Mouse (Mus musculus): ENCODE results near the gene Sipa1. TPM values are rescaled to one million over a fixed set of nuclear protein-coding genes. Genes with fewer than 3 reads are reported as not detected.

Gene Sipa1
- total RNA-seq, 4 experiments from 2014 or later = 14.9 to 23.5 (median 17.8) TPM

GRCm38 (mm10) chr19:5646731-5647330, 16.7 kb downstream of the Sipa1 start:
- no peak for DNase-seq (ENCODE audit: low spot score)

- DNase-seq (ENCODE audit: low spot score) = no peak
These were observed 18.2 kb downstream of the Sipa1 start for GRCm38 (mm10) chr19:5645280-5645679.

DNA sequence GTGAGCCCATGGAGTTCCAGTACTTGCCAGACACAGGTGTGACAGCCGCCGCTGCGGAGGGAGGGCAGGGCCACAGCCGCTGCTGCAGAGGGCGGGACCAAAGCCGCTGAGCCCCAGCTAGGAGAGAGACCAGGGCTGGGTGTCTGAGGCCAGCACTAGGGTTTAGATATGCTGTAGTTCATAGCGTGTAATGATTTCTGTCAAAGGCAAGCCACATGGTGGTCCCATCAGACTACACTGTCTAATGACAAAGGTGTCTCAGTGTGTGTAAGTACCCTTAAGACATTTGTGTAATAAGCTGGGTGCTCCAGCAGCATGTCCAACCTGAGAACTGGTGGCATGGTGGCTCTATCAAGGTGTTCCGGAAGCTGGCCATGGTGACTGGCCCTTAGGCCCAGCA, 21.9 kb downstream of the Sipa1 start:
- DNase-seq (ENCODE audit: low spot score) = no peak

- no peak for DNase-seq (ENCODE audit: low spot score)
These were observed 22.5 kb downstream of the Sipa1 start for GRCm38 (mm10) chr19:5641021-5641420.

- DNase-seq (ENCODE audit: low spot score) = no peak
These were observed 23.2 kb downstream of the Sipa1 start for GRCm38 (mm10) chr19:5640339-5640738.

DNA sequence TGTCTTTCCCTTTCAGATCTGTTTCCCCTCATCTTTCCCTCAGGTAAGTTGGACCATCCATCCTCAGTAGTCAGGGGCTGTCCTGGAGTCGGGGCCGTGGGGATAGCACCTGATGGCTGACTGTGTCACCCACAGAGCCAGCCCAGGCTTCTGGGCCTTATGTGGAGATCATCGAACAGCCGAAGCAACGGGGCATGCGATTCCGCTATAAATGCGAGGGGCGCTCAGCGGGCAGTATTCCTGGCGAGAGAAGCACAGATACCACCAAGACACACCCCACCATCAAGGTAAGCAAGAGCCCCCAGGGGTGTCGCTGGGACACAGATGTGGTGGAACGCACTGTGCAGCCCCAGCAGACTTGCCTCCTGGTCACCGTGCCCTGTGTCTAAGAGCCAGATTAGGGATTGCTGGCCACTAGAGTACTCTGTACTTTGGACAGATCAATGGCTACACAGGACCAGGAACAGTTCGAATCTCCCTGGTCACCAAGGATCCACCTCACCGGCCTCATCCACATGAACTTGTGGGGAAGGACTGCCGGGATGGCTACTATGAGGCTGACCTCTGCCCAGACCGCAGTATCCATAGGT, 25.0 kb downstream of the Sipa1 start:
- DNase-seq (ENCODE audit: low spot score) = no peak

DNA sequence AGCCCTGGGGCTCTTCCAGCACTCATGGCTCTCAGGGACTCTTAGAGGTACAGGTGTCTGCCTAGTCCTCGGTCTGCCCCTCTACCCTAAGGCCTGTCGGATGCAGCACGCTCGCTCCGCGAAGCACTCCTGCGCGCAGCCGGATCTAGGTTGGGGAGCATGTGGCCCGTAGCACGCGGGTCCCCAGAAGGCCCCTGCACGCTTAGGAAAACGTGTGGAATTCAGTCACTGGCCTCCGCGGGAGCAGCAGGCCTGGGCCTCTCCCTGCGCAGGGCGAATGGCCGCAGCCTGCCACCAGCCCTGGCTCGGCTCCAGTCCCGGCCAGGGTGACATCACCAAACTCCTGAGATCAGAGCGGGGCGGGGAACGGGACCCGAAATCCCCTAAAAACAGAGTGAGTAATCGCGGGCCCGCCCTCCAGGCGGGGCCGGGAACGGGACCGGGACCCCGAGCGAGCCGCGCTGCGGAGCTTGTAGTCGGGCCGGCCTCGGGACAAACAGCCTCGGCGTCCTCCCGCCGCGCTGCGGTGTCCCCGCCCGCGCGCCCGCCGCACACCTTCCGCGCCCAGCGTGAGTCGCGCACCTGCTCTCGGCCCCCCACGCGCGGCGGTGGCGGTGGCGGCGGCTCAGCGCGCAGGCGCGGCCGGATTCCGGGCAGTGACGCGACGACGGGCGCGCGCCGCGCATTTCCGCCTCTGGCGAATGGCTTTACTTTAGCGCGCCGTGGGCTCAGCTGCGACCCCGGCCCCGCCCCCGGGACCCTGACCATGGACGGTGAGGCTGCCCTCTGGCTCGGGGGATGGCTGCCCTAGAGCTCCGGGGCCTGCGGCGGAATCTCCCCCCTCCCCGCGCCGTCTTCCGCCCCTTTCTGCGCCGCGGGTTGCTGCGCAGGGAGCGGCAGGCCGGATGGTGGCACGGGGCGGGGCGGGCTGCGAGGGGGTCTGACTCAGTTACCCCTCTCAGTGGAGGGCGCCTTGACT, 26.1 kb downstream of the Sipa1 start, which contains the start of gene Rela:
Rela (plus strand) TSS at position 415 of the 979 bp plus-strand sequence.
- peak; percentile 93 for DNase-seq (ENCODE audit: low spot score)

DNA sequence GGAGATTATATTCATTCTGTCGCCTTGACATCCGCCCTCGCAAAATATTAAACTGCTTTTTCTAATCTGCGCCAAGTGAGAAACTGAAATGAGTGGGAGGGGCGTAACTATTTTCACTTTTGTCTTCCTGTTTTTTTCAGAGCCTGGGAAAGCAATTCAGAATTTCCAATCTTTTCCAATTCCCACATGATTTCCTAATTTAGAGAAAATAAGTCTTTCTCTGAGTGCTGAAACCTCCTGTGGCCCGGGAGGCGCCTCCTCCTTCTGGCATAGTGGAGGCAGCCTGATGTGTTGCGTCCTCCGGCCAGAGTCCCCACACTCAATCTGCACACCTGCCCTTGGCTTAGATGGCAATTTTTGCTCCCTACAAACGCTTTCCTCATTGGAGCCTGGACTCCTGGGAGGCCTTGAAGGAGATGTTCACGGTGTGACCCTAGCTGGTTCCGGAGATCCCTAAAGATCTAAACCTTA, 26.9 kb downstream of the Sipa1 start:
- peak; percentile 81 for DNase-seq (ENCODE audit: low spot score)

- DNase-seq (ENCODE audit: low spot score) = no peak
These were observed 27.4 kb downstream of the Sipa1 start for GRCm38 (mm10) chr19:5636036-5636570.

GRCm38 (mm10) chr19:5632120-5632519, 31.4 kb downstream of the Sipa1 start:
- no peak for DNase-seq (ENCODE audit: low spot score)

- no peak for DNase-seq (ENCODE audit: low spot score)
These were observed 33.6 kb downstream of the Sipa1 start for GRCm38 (mm10) chr19:5629907-5630306.

GRCm38 (mm10) chr19:5625311-5625710, 38.2 kb downstream of the Sipa1 start:
- DNase-seq (ENCODE audit: low spot score) = no peak

- DNase-seq (ENCODE audit: low spot score) = no peak
These were observed 41.6 kb downstream of the Sipa1 start for GRCm38 (mm10) chr19:5621884-5622283.

- no peak for DNase-seq (ENCODE audit: low spot score)
These were observed 43.5 kb downstream of the Sipa1 start for GRCm38 (mm10) chr19:5620007-5620406.

DNA sequence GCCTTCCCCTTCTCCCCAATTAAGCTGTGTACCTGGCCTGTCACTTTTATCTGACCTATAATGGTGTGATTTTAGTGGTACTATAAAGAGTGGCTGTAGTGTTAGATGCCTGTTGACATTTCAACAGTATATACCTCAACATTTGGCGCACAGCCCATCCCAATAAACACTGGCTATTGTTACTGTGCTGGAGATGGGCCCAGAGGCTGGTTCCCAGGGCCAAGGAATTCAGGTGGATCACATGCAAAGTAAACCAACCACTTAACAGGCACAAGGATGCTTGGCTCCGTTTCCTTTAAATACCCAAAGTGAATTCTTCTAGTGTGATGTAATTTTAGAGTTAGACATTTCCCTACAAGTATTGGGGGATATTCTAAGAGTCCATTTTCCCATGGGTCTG, 48.6 kb downstream of the Sipa1 start:
- DNase-seq (ENCODE audit: low spot score) = no peak

GRCm38 (mm10) chr19:5612762-5613411, 50.6 kb downstream of the Sipa1 start:
- DNase-seq (ENCODE audit: low spot score) = no peak

DNA sequence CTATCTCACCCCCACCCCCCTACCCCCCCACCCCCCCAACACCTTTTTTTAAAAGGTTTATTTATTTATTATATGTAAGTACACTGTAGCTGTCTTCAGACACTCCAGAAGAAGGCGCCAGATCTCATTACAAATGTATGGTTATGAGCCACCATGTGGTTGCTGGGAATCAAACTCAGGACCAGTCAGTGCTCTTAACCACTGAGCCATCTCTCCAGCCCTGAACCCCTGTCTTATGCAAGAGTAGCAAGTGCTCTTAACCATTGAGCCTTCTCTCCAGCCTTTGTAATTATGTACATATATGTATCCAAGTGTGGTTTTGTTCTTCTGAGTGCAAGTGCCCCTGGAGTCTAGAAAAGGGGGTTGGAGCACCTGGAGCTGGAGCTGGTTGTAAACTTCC, 51.5 kb downstream of the Sipa1 start:
- no peak for DNase-seq (ENCODE audit: low spot score)

- peak; percentile 93 for DNase-seq (ENCODE audit: low spot score)
These were observed 53.7 kb downstream of the Sipa1 start, which contains the start of gene Kat5 for GRCm38 (mm10) chr19:5609547-5610404. Kat5 (minus strand) TSS chr19:5610237.

GRCm38 (mm10) chr19:5609171-5609546, 54.3 kb downstream of the Sipa1 start:
- DNase-seq (ENCODE audit: low spot score) = no peak

DNA sequence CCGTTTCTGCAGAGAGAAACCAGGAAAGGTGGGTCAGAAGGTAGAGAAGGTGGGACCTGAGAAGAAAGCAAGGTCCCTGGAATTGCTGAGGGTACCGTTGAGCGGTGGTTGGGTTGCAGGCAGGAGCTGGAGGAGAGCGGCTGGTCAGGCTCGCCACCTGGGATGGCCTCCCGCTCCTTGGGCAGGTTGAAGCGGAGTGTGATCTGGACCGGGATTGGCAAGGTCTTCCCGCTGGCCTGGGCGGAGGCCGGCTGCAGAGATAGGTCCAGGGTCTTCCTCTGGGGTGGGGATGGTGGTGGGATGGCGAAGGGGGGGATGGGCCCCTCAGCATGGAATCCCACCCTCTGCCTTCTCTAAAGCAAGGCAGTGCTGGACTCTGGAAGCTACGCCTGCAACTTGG, 54.8 kb downstream of the Sipa1 start:
- DNase-seq (ENCODE audit: low spot score) = no peak
